Mouse (Mus musculus) myocyte (in vitro differentiated cells): ENCODE measurements around the gene B3gnt5. TPM values are rescaled to one million over a fixed set of nuclear protein-coding genes. Genes with fewer than 3 reads are reported as not detected.

Experiments used
- H3K27me3 ChIP-seq: one replicate; pipeline ENCODE4 v1.6.1; 2011; ENCODE audit not compliant: control insufficient read depth, insufficient read depth, insufficient read length
- H3K36me3 ChIP-seq: one replicate; pipeline ENCODE4 v1.6.1; 2011; ENCODE audit not compliant: control insufficient read depth, insufficient read depth
- H3K4me2 ChIP-seq: one replicate; pipeline ENCODE4 v1.6.1; 2011; ENCODE audit warnings: low read depth, control low read depth
- H3K4me3 ChIP-seq: one replicate; pipeline ENCODE4 v1.5.1; 2011; ENCODE audit warnings: mild to moderate bottlenecking, control low read depth, moderate library complexity
- H3K79me2 ChIP-seq: one replicate; pipeline ENCODE4 v1.6.1; 2011; ENCODE audit not compliant: control insufficient read depth, insufficient read depth
- H3ac ChIP-seq: one replicate; pipeline ENCODE4 v1.6.1; 2011; ENCODE audit not compliant: control insufficient read depth, insufficient read length
- CEBPB ChIP-seq: IDR thresholded peaks from 2 replicates; pipeline ENCODE4 v1.6.1; 2011; ENCODE audit warnings: mild to moderate bottlenecking, moderate library complexity; ENCODE audit not compliant: poor library complexity, insufficient read depth, severe bottlenecking
- E2F4 ChIP-seq: IDR thresholded peaks from one replicate; pipeline ENCODE4 v1.6.1; 2011; ENCODE audit warnings: mild to moderate bottlenecking, control low read depth, moderate library complexity; ENCODE audit not compliant: insufficient read depth
- MAX ChIP-seq: IDR thresholded peaks from one replicate; pipeline ENCODE4 v1.6.1; 2011; ENCODE audit warnings: low read depth, mild to moderate bottlenecking, control low read depth
- MYOD1 ChIP-seq, 3 experiments: IDR thresholded peaks; one replicate each; pipeline ENCODE4 v1.6.1; 2011; ENCODE audit warnings: control low read depth in 2 of 3, low read depth in 2 of 3, mild to moderate bottlenecking in 2 of 3, moderate library complexity in 1 of 3; ENCODE audit not compliant: insufficient read length in 2 of 3, control insufficient read depth in 1 of 3
- MYOG ChIP-seq, 3 experiments: IDR thresholded peaks; one replicate each; pipeline ENCODE4 v1.6.1; 2011; ENCODE audit warnings: control low read depth in 2 of 3, low read depth in 2 of 3, mild to moderate bottlenecking in 2 of 3; ENCODE audit not compliant: insufficient read length in 2 of 3, control insufficient read depth in 1 of 3, insufficient read depth in 1 of 3
- POLR2A ChIP-seq: IDR thresholded peaks from one replicate; pipeline ENCODE4 v1.6.1; 2011; ENCODE audit warnings: low read depth, mild to moderate bottlenecking, control low read depth, moderate library complexity; ENCODE audit not compliant: insufficient read length
- POLR2AphosphoS2 ChIP-seq: IDR thresholded peaks from one replicate; pipeline ENCODE4 v1.6.1; 2011; ENCODE audit warnings: low read depth, control low read depth; ENCODE audit not compliant: insufficient read length
- REST ChIP-seq: IDR thresholded peaks from one replicate; pipeline ENCODE4 v1.6.1; 2011; ENCODE audit warnings: mild to moderate bottlenecking, control low read depth, moderate library complexity; ENCODE audit not compliant: insufficient read depth, insufficient read length
- SRF ChIP-seq: IDR thresholded peaks from one replicate; pipeline ENCODE4 v1.6.1; 2011; ENCODE audit warnings: low read depth; ENCODE audit not compliant: control insufficient read depth, insufficient read length
- TCF12 ChIP-seq: IDR thresholded peaks from one replicate; pipeline ENCODE4 v1.6.1; 2011; ENCODE audit warnings: mild to moderate bottlenecking, control low read depth; ENCODE audit not compliant: poor library complexity, insufficient read depth, severe bottlenecking
- TCF3 ChIP-seq: IDR thresholded peaks from one replicate; pipeline ENCODE4 v1.6.1; 2011; ENCODE audit warnings: low read depth, control low read depth; ENCODE audit not compliant: insufficient read length
- USF1 ChIP-seq: IDR thresholded peaks from one replicate; pipeline ENCODE4 v1.6.1; 2011; ENCODE audit warnings: low read depth, mild to moderate bottlenecking, control low read depth, moderate library complexity
- polyA plus RNA-seq: library from polyadenylated mRNA; unstranded; fragments of >200 nt; fragmentation: generic; extraction: Trizol; gene quantifications from one replicate; pipeline ENCODE4 v1.2.1, GENCODE M21; 2012; ENCODE audit warnings: missing spikeins

The B3gnt5 gene
- polyA plus RNA-seq, 1 experiment: 0.40 TPM

DNA sequence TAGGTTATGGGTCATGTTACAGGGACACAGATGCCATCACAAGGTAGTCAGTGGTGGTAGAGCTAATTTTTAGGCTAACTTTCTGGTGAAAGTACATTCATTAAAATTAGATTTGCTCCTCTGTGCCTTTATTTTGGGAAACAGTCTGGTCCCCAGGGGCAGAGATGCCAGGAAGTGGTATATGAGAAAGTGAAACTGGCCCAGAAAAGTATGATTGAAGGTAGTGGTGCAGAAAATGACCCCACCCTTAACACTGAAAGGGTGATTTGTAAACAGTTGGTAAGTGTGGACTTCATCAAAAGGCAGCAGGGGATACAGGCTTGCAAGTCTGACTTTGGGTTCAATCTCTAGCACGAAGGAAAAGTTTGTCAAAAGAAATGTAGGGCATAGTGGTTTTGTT lies 1.7 kb downstream of the B3gnt5 start:
- no peak for TF ChIP-seq TCF3
- no peak for TF ChIP-seq SRF
- TF ChIP-seq POLR2A: no peak
- no peak for TF ChIP-seq E2F4
- TF ChIP-seq CEBPB: no peak
- TF ChIP-seq POLR2AphosphoS2: no peak
- TF ChIP-seq MAX: no peak
- TF ChIP-seq MYOG (IDR thresholded peaks at IDR 0.05; ENCODE audit: control insufficient read depth in 1 of 3, insufficient read depth in 1 of 3, insufficient read length in 2 of 3, low read depth in 2 of 3): no peak
- no peak for TF ChIP-seq MYOD1 (IDR thresholded peaks at IDR 0.05; ENCODE audit: control insufficient read depth in 1 of 3, insufficient read length in 2 of 3, low read depth in 2 of 3)
- no peak for TF ChIP-seq USF1
- TF ChIP-seq REST: no peak
- no peak for TF ChIP-seq TCF12
- Histone ChIP-seq H3K4me2 (peak overlapping the region; percentile 74), H3K4me3 (peak overlapping the region; percentile 20), H3K79me2 (no peaks in the 10 kb centered on the region), H3K36me3 (no peaks in the 10 kb centered on the region), H3K27me3 (peaks cover 7% of the 10 kb centered on the region), H3ac (peak overlapping the region; percentile 7)

DNA sequence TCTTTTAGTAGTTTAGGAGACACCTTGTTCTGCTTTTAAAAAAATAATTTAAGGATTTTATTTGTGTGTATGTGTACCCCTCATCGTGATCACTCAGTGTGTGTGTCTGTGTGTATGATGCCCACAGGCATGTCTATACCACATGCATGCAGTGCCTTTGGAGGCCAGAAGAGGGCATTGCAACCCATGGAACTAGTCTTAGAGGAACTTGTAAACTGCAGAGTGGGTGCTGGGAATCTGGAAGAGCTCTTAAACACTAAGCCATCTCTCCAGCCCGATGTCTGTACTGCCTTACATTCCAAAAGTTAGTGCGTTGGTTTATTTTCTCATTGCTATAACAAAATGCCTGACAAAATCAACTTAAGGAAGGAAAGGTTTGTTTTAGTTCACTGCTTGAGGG lies 6.1 kb downstream of the B3gnt5 start:
- Histone ChIP-seq H3K36me3 (no peaks in the 10 kb centered on the region), H3K27me3 (peaks cover under 1% of the 10 kb centered on the region), H3ac (no peak overlapping the region), H3K4me2 (no peak overlapping the region), H3K4me3 (no peak overlapping the region), H3K79me2 (no peaks in the 10 kb centered on the region)
- TF ChIP-seq TCF12 (no peak), SRF (no peak)

DNA sequence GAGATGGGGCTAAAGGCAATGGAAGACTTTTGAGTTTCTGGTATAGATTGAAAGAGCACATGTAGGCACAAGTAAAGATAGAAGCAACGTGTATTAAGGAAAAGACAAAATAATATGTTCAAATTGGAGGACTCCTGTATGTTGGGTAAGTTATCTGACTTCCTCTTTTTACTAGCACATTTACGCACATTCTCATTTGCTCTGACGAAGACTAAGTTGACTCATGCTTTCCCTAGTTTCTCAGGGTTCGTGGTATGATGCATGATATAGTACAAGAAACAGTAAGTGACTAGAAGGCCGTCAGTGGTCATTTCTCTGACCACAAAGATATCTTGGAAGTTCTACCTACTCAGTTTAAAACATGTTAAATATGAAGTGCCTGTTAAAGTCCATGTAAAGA lies 8.0 kb downstream of the B3gnt5 start:
- TF ChIP-seq POLR2AphosphoS2 (no peak), MYOD1 (IDR thresholded peaks at IDR 0.05; ENCODE audit: control insufficient read depth in 1 of 3, insufficient read length in 2 of 3, low read depth in 2 of 3) (no peak), MAX (no peak)
- no peak overlapping the region for H3K4me2 ChIP-seq
- no peaks in the 10 kb centered on the region for H3K36me3 ChIP-seq
- H3K4me3 ChIP-seq: no peak overlapping the region
- H3ac ChIP-seq: no peak overlapping the region
- H3K27me3 ChIP-seq: no peaks in the 10 kb centered on the region
- no peaks in the 10 kb centered on the region for H3K79me2 ChIP-seq

DNA sequence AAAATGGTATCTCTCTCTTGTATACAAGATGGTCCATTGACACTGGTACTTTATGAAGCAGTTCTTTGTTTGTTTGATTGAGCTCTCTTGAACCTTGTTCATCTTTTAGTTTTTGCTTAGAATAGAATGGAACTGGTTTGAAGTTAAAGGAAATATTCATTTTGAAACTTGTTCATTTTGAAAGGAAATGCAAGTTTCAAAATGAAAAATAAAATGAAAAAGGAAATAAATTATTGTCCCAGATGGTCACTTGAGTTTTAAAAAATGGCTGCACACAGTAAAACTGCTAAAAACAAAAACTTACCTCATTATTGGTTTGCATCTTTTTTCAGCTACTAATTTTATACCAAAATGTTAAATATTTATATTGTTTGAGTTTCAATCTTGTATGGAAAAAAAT lies 12.0 kb downstream of the B3gnt5 start:
- Histone ChIP-seq H3K4me3 (no peak overlapping the region), H3K4me2 (no peak overlapping the region), H3K79me2 (no peaks in the 10 kb centered on the region), H3K36me3 (no peaks in the 10 kb centered on the region), H3ac (no peak overlapping the region), H3K27me3 (no peaks in the 10 kb centered on the region)
- no peak for TF ChIP-seq SRF
- TF ChIP-seq MYOG (IDR thresholded peaks at IDR 0.05; ENCODE audit: control insufficient read depth in 1 of 3, insufficient read depth in 1 of 3, insufficient read length in 2 of 3, low read depth in 2 of 3): no peak
- TF ChIP-seq REST: no peak
- TF ChIP-seq E2F4: no peak
- TF ChIP-seq TCF3: no peak

DNA sequence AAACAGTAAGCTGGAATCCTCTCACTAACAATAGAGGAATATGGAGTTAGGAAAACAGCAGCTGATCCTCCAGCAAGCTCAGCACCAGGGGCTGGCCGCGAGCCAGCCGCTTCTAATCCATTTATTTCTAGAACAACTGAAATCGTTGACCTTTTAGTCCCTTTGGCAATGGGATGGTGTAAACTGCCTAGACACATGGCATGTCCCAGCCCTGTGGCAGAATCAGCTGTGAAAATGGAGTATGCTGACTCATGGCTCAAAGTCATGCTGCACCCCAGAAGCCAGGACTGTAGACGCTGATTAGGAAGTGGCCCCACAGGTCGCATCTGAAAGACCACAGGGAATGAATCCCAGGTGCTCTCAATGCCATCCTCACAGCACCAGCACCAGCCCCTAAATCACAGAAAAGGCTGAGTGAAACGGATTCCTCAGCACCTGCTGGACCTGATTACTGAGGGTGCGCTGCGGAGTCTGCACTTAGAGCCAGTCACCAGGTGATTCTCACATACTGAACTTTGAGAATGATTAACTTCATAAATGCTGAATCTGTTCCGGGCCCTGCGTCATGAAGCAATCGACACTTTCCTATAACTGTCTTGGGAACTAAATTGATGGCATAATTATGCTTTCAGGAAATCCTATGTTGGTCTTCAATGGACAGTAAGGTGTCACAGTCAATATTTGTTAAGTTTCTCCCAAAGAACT lies 26.5 kb downstream of the B3gnt5 start:
- H3K36me3 ChIP-seq: no peaks in the 10 kb centered on the region
- H3K4me2 ChIP-seq: no peak overlapping the region
- TF ChIP-seq E2F4: no peak
- TF ChIP-seq MYOD1 (IDR thresholded peaks at IDR 0.05; ENCODE audit: control insufficient read depth in 1 of 3, insufficient read length in 2 of 3, low read depth in 2 of 3): no peak
- no peak for TF ChIP-seq REST
- peak in 1 of 3 experiments; percentile 2 for TF ChIP-seq MYOG (IDR thresholded peaks at IDR 0.05; ENCODE audit: control insufficient read depth in 1 of 3, insufficient read depth in 1 of 3, insufficient read length in 2 of 3, low read depth in 2 of 3)
- no peak for TF ChIP-seq SRF
- TF ChIP-seq POLR2AphosphoS2: no peak
- H3K79me2 ChIP-seq: no peaks in the 10 kb centered on the region
- H3K4me3 ChIP-seq: no peak overlapping the region
- no peaks in the 10 kb centered on the region for H3K27me3 ChIP-seq
- no peak overlapping the region for H3ac ChIP-seq

DNA sequence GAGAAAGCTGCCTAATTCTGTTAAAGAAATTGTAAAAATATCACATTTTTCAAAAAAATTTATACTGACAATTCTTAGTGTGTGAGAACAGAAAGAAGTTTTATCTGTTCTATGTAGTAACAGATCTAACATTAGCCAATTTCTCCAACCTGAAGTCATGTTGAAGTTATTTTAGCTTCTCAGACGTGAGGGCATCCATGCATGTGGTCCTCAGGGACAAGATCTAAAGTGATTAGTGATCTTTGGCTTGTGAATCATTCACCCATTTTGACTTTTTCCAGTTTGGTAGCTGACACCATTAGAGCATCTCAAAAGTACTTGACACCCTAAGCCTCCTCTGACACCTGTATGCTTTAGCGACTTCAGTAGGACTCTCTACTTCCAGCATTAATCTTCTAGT lies 29.9 kb downstream of the B3gnt5 start:
- Histone ChIP-seq H3K36me3 (no peaks in the 10 kb centered on the region), H3K4me2 (no peak overlapping the region), H3K79me2 (no peaks in the 10 kb centered on the region), H3ac (no peak overlapping the region), H3K27me3 (no peaks in the 10 kb centered on the region), H3K4me3 (no peak overlapping the region)
- TF ChIP-seq MYOD1 (IDR thresholded peaks at IDR 0.05; ENCODE audit: control insufficient read depth in 1 of 3, insufficient read length in 2 of 3, low read depth in 2 of 3) (no peak), TCF12 (no peak), SRF (no peak), MYOG (IDR thresholded peaks at IDR 0.05; ENCODE audit: control insufficient read depth in 1 of 3, insufficient read depth in 1 of 3, insufficient read length in 2 of 3, low read depth in 2 of 3) (no peak), POLR2AphosphoS2 (no peak), MAX (no peak), E2F4 (no peak), POLR2A (no peak), CEBPB (no peak), TCF3 (no peak), REST (no peak), USF1 (no peak)
